Mouse (Mus musculus) gastrocnemius, adult 2 months (tissue): ENCODE data around the gene Hsd17b6. TPM values are rescaled to one million over a fixed set of nuclear protein-coding genes. Genes with fewer than 3 reads are reported as not detected.

Experiments used
- DNase-seq: peaks from one replicate; pipeline ENCODE4 v3.0.0; 2022
- H3K27ac ChIP-seq: fragments of 200-600 bp; 2 replicates; pipeline ENCODE4 v1.8.1; 2022; ENCODE audit warnings: mild to moderate bottlenecking
- H3K4me3 ChIP-seq: fragments of 200-600 bp; 2 replicates; pipeline ENCODE4 v1.8.1; 2022; ENCODE audit warnings: mild to moderate bottlenecking, moderate library complexity
- CTCF ChIP-seq: fragments of 200-600 bp; IDR thresholded peaks from 2 replicates; pipeline ENCODE4 v1.8.1; 2022; ENCODE audit warnings: antibody characterized with exemption, mild to moderate bottlenecking, moderate library complexity
- intact Hi-C: fragments of 180-260 bp; cut with DNase I; formaldehyde crosslinking; loops from one replicate; pipeline ENCODE4 v1.15.1; 2025
- total RNA-seq, 2 experiments: library from RNA; stranded (reverse); gene quantifications; 2 replicates each; pipeline ENCODE4 v1.2.3; 2021

The Hsd17b6 gene
- total RNA-seq, 2 experiments from 2014 or later: not detected

DNA sequence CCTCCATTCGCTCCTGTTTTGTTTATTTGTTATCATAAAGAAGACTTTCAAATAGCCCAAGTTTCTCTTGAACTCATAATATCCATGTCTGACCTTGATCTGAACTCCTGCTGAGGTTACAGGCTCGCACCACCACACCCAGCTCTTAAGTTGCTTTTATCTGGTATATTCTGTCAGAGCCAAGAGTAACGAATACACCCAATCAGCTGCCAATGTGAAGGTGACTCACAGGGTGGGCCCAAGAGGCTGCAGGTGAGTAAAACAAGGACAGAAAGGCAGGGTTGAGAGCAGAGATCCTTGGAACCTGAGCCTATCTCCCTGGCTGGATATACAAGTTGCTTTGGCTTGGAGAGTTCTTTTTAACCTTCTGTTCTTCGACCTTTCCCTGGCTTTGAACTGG is 52.4 kb downstream of the Hsd17b6 start:
- no peak overlapping the region for H3K4me3 ChIP-seq
- DNase-seq: no peak
- no peak for TF ChIP-seq CTCF
- intact Hi-C loops: loop anchor here (10.0 kb wide), 1 partner anchor 230 kb away; the partner anchor contains the start of gene Rbms2
- H3K27ac ChIP-seq: no peak overlapping the region

DNA sequence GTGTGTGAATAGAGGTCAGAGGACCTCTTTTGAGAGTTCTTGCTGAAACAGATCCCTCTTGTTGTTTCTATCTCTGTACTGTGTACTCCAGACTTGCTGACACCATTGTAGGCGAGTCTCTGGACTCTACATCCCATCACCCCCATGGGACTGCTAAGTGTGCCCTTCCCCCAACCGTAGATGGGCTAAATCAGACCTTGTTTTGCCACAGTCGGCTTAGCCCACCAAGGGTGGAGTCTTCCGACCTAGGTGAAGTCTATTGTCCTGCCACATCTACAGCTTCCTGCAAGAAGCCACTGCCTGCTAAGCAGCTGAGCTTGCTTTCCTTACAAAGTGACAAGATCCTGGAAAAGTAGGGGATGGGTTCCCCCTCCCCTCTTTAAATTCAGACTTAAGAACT is 55.6 kb downstream of the Hsd17b6 start:
- H3K4me3 ChIP-seq: no peak overlapping the region
- TF ChIP-seq CTCF: no peak
- peak; percentile 24 for DNase-seq
- intact Hi-C loops: loop anchor here (10.0 kb wide), 1 partner anchor 233 kb away; the partner anchor contains the start of gene Rbms2
- peak overlapping the region; percentile 51 for H3K27ac ChIP-seq

DNA sequence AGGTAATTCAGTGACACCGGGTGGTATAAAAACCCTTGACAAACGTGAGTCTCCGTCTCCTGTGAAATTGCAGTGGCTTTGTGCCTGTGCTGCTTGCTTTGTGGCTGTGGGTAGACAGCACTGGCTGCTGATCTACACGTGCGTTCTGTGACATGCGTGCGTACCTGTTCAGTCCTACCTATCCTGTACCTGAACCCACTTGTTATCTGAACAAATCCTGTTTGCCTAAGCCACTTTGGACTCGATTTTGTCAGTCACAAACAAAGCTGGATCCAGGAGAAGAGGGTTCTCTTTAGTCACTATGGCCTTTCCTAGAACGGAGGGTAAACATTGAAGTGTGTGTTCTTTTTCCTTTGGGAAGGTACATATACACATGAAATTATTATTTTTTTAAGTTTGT is 56.0 kb downstream of the Hsd17b6 start:
- TF ChIP-seq CTCF: no peak
- intact Hi-C loops: loop anchor here (10.0 kb wide), 1 partner anchor 233 kb away; the partner anchor contains the start of gene Rbms2
- Histone ChIP-seq H3K27ac (peak overlapping the region; percentile 51), H3K4me3 (no peak overlapping the region)
- DNase-seq: no peak

DNA sequence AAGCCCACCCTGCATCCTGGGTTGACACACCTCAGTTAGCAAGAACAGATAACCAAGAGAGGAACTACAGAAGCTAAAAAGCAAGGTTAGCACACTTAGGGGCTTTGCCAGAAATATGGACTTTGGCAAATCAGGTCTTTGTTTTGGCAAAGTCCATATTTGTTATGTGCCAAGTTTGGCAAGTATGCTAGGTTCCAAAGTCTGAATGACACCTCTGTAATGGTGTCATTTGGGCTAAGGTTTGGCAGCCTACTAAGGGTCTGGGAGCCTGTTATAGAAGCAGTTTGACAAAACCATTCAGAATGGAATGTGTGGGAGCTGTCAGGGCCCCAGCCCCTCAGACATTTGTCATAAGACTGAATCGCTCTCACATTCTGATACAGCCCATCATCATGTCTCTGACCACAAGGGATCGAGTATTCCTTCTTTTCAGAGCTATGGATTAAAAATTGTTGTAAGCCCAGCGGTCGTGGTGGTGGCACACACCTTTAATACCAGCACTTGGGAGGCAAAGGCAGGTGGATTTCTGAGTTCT is 57.7 kb downstream of the Hsd17b6 start:
- intact Hi-C loops: loop anchor here (10.0 kb wide), 1 partner anchor 235 kb away; the partner anchor contains the start of gene Rbms2
- no peak for DNase-seq
- no peak overlapping the region for H3K27ac ChIP-seq
- no peak for TF ChIP-seq CTCF
- no peak overlapping the region for H3K4me3 ChIP-seq

DNA sequence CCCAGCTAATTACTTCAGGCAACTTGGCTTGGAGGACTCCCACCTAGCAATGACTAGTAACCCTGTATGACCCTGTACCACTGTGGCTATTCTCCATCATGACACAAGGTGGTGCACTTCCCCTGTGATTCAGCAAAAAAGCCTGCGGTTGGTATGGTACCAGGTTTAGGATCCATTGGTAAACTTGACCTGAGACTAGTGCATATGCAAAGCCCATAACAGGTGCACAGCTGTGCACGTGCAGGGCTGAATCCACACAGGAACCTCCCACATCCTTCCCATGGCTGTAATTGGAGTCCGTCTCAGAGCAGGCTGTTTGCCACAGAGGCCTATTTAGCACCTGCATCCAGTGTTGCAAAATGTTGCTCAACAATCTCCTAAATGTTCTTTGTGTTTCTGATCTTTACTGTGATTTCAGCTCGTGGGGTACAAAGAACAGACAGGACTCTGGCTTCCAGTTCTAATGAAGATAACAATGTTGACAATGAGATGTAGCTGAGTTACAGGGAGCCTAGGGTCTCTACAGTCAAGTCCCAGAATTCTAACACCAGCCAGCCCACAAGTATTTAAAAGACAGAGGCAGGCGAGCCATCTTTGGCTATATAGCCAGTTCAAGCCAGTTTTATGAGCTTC is 61.9 kb downstream of the Hsd17b6 start:
- intact Hi-C loops: no loop called here
- DNase-seq: peak; percentile 36
- no peak overlapping the region for H3K4me3 ChIP-seq
- peak; percentile 75 for TF ChIP-seq CTCF
- H3K27ac ChIP-seq: no peak overlapping the region

Other genes starting within 250 kb of the Hsd17b6 start
- under 1 TPM; 0.05 to 0.06 TPM for gene Rdh1, start 247.9 kb downstream of the Hsd17b6 start, total RNA-seq
- gene Rdh16f1, start 247.8 kb downstream of the Hsd17b6 start, total RNA-seq: not detected
- gene Rdh9, start 231.2 kb downstream of the Hsd17b6 start, total RNA-seq: under 1 TPM; 0.33 to 0.48 TPM
- gene Rdh16, start 206.5 kb downstream of the Hsd17b6 start, total RNA-seq: not detected
- gene Rdh19, start 157.7 kb downstream of the Hsd17b6 start, total RNA-seq: not detected
- gene Rdh16f2, start 141.1 kb downstream of the Hsd17b6 start, total RNA-seq: not detected
- gene Rdh7, start 118.8 kb downstream of the Hsd17b6 start, total RNA-seq: not detected
- gene Sdr9c7, start 109.1 kb downstream of the Hsd17b6 start, total RNA-seq: not detected
- gene Prim1, start 7.6 kb upstream of the Hsd17b6 start, total RNA-seq: under 1 TPM; 0.61 to 0.95 TPM
- 100 to 1,000 TPM; 385 to 418 TPM for gene Naca, start 28.0 kb upstream of the Hsd17b6 start, total RNA-seq
- gene Ptges3, start 51.3 kb upstream of the Hsd17b6 start, total RNA-seq: 10 to 100 TPM; 75.4 to 81.3 TPM
- 1,000 to 10,000 TPM; 3,225 to 4,497 TPM for gene Atp5b, start 75.7 kb upstream of the Hsd17b6 start, total RNA-seq
- gene Baz2a, start 84.0 kb upstream of the Hsd17b6 start, total RNA-seq: 10 to 100 TPM; 12.7 to 13.2 TPM
- 10 to 100 TPM; 51.8 to 71.2 TPM for gene Rbms2, start 172.7 kb upstream of the Hsd17b6 start, total RNA-seq
- under 1 TPM; 0.59 to 0.67 TPM for gene Gls2, start 186.8 kb upstream of the Hsd17b6 start, total RNA-seq
- gene Spryd4, start 204.2 kb upstream of the Hsd17b6 start, total RNA-seq: 10 to 100 TPM; 29.5 to 36.4 TPM
- not detected for gene Mip, start 218.2 kb upstream of the Hsd17b6 start, total RNA-seq
- gene Timeless, start 224.5 kb upstream of the Hsd17b6 start, total RNA-seq: 1 to 10 TPM; 1.8 to 2.5 TPM
- not detected for gene Apon, start 246.5 kb upstream of the Hsd17b6 start, total RNA-seq